Mouse (Mus musculus) thymus, adult 2 months (tissue): Measurements from ENCODE around the gene Cbl.

Experiments used
- CTCF ChIP-seq: fragments of 200-500 bp; IDR thresholded peaks from 2 replicates; pipeline ENCODE4 v1.5.1; 2012; ENCODE audit warnings: mild to moderate bottlenecking, control low read depth, low read length, moderate library complexity, borderline replicate concordance; ENCODE audit not compliant: control insufficient read depth, poor library complexity, insufficient read depth; ENCODE audit errors: extremely low read depth
- POLR2A ChIP-seq: fragments of 200-500 bp; IDR thresholded peaks from 2 replicates; pipeline ENCODE4 v1.6.1; 2012; ENCODE audit warnings: mild to moderate bottlenecking, low read length, control low read depth, moderate library complexity; ENCODE audit not compliant: control insufficient read depth, poor library complexity, insufficient read depth; ENCODE audit errors: extremely low read depth

- TF ChIP-seq POLR2A (no peak), CTCF (no peak)
These were observed 25.2 kb upstream of the Cbl start for GRCm38 (mm10) chr9:44259014-44259413.
